In the genomic region with DNA sequence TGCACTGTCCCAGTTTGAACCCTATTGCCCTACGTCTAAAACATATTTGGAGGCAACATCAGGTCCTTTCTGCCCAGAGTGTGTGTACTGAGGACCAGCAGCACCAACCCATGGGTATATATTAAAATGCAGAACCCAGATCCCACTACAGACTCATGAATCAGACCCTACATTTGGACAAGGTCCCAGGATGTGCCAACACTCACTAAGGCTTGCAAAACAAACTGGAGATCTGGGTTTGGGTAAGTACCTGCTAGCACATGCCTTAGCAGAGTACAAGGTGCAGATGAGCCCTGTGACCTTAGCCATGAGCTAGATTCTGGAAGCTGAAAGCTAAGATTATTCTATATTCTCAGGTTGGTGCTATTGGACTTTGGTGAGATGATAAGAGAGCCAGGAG, we compare ENCODE assay signal across 14 mouse cellular contexts.
"Had no signal": no experiment of that assay in that cellular context is flagged by ENCODE, and none has a peak within 500 bp of the region (broad histone marks: within the 10 kb centered on the region; RNA-seq: fewer than 3 reads in every experiment).

No protein-coding gene starts in this region.

- H3K9ac ChIP-seq: limb, embryonic 12.5 days; limb, embryonic 15.5 days; liver, embryonic 13.5 days had no signal

- H3K4me1 ChIP-seq: limb, embryonic 12.5 days; limb, embryonic 15.5 days had no signal

- H3K27ac ChIP-seq: limb, embryonic 12.5 days; limb, embryonic 15.5 days had no signal

- DNase-seq: kidney, adult 9 months; kidney, postnatal 14 days; kidney, postnatal 4 days; left cerebral cortex, postnatal 4 days; liver, embryonic 13.5 days; lung, adult 2 months; lung, postnatal 14 days; lung, postnatal 4 days; midbrain, embryonic 14.5 days; thymus, adult 18-20 months; thymus, postnatal 36 days had no signal

- H3K4me2 ChIP-seq: limb, embryonic 12.5 days; limb, embryonic 15.5 days; liver, embryonic 13.5 days; midbrain, embryonic 11.5 days had no signal

- H3K9me3 ChIP-seq: limb, embryonic 12.5 days; limb, embryonic 15.5 days; liver, embryonic 13.5 days had no signal

- H3K4me3 ChIP-seq: limb, embryonic 12.5 days; limb, embryonic 15.5 days; liver, embryonic 13.5 days had no signal

- H3K27me3 ChIP-seq: limb, embryonic 12.5 days; limb, embryonic 15.5 days; liver, embryonic 13.5 days had no signal

- H3K36me3 ChIP-seq: limb, embryonic 12.5 days; limb, embryonic 15.5 days; liver, embryonic 13.5 days had no signal
